Mouse (Mus musculus): Measurements from ENCODE around the gene Gstt4. TPM values are rescaled to one million over a fixed set of nuclear protein-coding genes. Genes with fewer than 3 reads are reported as not detected.

Gstt4 gene
- not detected for total RNA-seq (2023)

GRCm38 (mm10) chr10:75822443-75822842, at the start of gene Gstt4:
TSS of gene Gstt4 (minus strand) at chr10:75822543.

GRCm38 (mm10) chr10:75859786-75860470, 37.6 kb upstream of the Gstt4 start, which contains the start of gene Mif:
TSS of gene Mif (minus strand) at chr10:75860240.

GRCm38 (mm10) chr10:75837248-75837759, 15.0 kb upstream of the Gstt4 start, which contains the start of gene Gstt2:
TSS of gene Gstt2 (minus strand) at chr10:75837424.

GRCm38 (mm10) chr10:75798176-75798696, 24.1 kb downstream of the Gstt4 start, which contains the start of gene Gstt1:
TSS of gene Gstt1 (minus strand) at chr10:75798584.

GRCm38 (mm10) chr10:75780769-75781578, 41.4 kb downstream of the Gstt4 start, which contains the start of the genes Gm20441 and Gstt3:
TSS of gene Gm20441 (minus strand) at chr10:75780954.
TSS of gene Gstt3 (minus strand) at chr10:75781414.

GRCm38 (mm10) chr10:75772795-75773664, 49.3 kb downstream of the Gstt4 start, which contains the start of gene Ddt:
TSS of gene Ddt (minus strand) at chr10:75773414.

Other genes with a start within 250 kb of the Gstt4 start
- 10 to 100 TPM; 21.1 to 25.9 TPM for gene Ggt5, start 233.2 kb downstream of the Gstt4 start, total RNA-seq (2023)
- gene Susd2, start 178.5 kb downstream of the Gstt4 start, total RNA-seq (2023), result 1 to 10 TPM; 4.7 to 7.4 TPM
- 100 to 1,000 TPM; 103 to 130 TPM for gene Cabin1, start 58.2 kb downstream of the Gstt4 start, total RNA-seq (2023)
- 10 to 100 TPM; 24.3 to 27.3 TPM for gene Ddt, start 49.1 kb downstream of the Gstt4 start, total RNA-seq (2023)
- gene Gm20441, start 41.6 kb downstream of the Gstt4 start, total RNA-seq (2023), result not detected
- 1 to 10 TPM; 3.7 to 5.7 TPM for gene Gstt3, start 41.1 kb downstream of the Gstt4 start, total RNA-seq (2023)
- gene Gstt1, start 24.0 kb downstream of the Gstt4 start, total RNA-seq (2023), result not detected
- gene Gstt2, start 14.9 kb upstream of the Gstt4 start, total RNA-seq (2023), result 10 to 100 TPM; 29.0 to 38.9 TPM
- 100 to 1,000 TPM; 257 to 271 TPM for gene Mif, start 37.7 kb upstream of the Gstt4 start, total RNA-seq (2023)
- gene Derl3, start 70.9 kb upstream of the Gstt4 start, total RNA-seq (2023), result 1 to 10 TPM in 1 of 2 experiments, under 1 TPM in 1; 0.93 to 2.0 TPM
- 10 to 100 TPM; 52.9 to 53.8 TPM for gene Smarcb1, start 99.1 kb upstream of the Gstt4 start, total RNA-seq (2023)
- 10 to 100 TPM; 21.4 to 24.4 TPM for gene Chchd10, start 110.6 kb upstream of the Gstt4 start, total RNA-seq (2023)
- 1 to 10 TPM in 1 of 2 experiments, under 1 TPM in 1; 0.99 to 3.3 TPM for gene Mmp11, start 114.0 kb upstream of the Gstt4 start, total RNA-seq (2023)
- not detected for gene Gm867, start 118.1 kb upstream of the Gstt4 start, total RNA-seq (2023)
- gene Vpreb3, start 120.5 kb upstream of the Gstt4 start, total RNA-seq (2023), result not detected
- under 1 TPM; 0.82 to 0.92 TPM for gene Gm5134, start 132.0 kb upstream of the Gstt4 start, total RNA-seq (2023)
- gene Zfp280b, start 210.1 kb upstream of the Gstt4 start, total RNA-seq (2023), result 10 to 100 TPM; 24.5 to 29.7 TPM

Measured in T-cell, adult 66 days (primary cell).